Mouse (Mus musculus): Measurements from ENCODE around the gene Bcl2l2. TPM values are rescaled to one million over a fixed set of nuclear protein-coding genes. Genes with fewer than 3 reads are reported as not detected.
A peak's percentile ranks its signal among the peaks of the same experiment; 100 is the strongest.

Gene Bcl2l2
- total and polyA plus RNA-seq, 3 experiments: 12.5 to 18.8 TPM; not detected in 1

GRCm38 (mm10) chr14:54860511-54860910 lies 22.7 kb upstream of the Bcl2l2 start:
- H3K4me1 ChIP-seq (ENCODE audit: control insufficient read depth in 1 of 2, insufficient read depth in 2 of 2, low read length in 2 of 2): peaks cover 6 to 22% of the 10 kb centered on the region in 2 experiments; a peak in 3 of 4 replicates
- peaks cover 0 to 15% of the 10 kb centered on the region in 2 experiments; a peak in 2 of 4 replicates for H3K36me3 ChIP-seq (ENCODE audit: control insufficient read depth in 1 of 2, insufficient read depth in 2 of 2, low read length in 2 of 2)
- no peak overlapping the region for H3K4me3 ChIP-seq (ENCODE audit: control insufficient read depth in 1 of 2, insufficient read depth in 1 of 2, low read depth in 2 of 2, low read length in 2 of 2)
- no peaks in the 10 kb centered on the region for H3K27me3 ChIP-seq (ENCODE audit: control insufficient read depth in 1 of 2, insufficient read depth in 2 of 2, low read length in 2 of 2)
- no peaks in the 10 kb centered on the region; the same call in 1 of the 2 replicates for H3K79me2 ChIP-seq (ENCODE audit: control insufficient read depth, insufficient read depth, low read length, poor library complexity)
- TF ChIP-seq NRF1 (IDR thresholded peaks at IDR 0.05; ENCODE audit: insufficient read depth, low read depth, low read length, poor library complexity, severe bottlenecking) (no peak), TCF12 (IDR thresholded peaks at IDR 0.05; ENCODE audit: low read depth, low read length) (no peak), ZC3H11A (IDR thresholded peaks at IDR 0.05; ENCODE audit: low read depth, low read length) (0 out of 2 replicates have a peak, but pooled peaks have one; percentile 31), ZMIZ1 (IDR thresholded peaks at IDR 0.05; ENCODE audit: low read depth, low read length) (no peak), RAD21 (IDR thresholded peaks at IDR 0.05; ENCODE audit: low read depth, low read length) (peak; percentile 48), UBTF (IDR thresholded peaks at IDR 0.05; ENCODE audit: borderline replicate concordance, insufficient read depth, low read depth, low read length) (no peak), BHLHE40 (IDR thresholded peaks at IDR 0.05; ENCODE audit: borderline replicate concordance, low read depth, low read length) (no peak), SMC3 (IDR thresholded peaks at IDR 0.05; ENCODE audit: low read depth, low read length) (peak; percentile 64), CTCF (IDR thresholded peaks at IDR 0.05 in 2 of 3, conservative IDR thresholded peaks at IDR 0.05 in 1 of 3; ENCODE audit: control insufficient read depth in 1 of 3, insufficient read depth in 1 of 3, low read depth in 2 of 3, low read length in 3 of 3, poor library complexity in 1 of 3, severe bottlenecking in 1 of 3) (peak; percentile 43 to 51 (median 51)), ZKSCAN1 (IDR thresholded peaks at IDR 0.05; ENCODE audit: low read depth, low read length) (no peak), EP300 (IDR thresholded peaks at IDR 0.05; ENCODE audit: low read depth in 1 of 2, low read length in 2 of 2) (no peak), ELF1 (IDR thresholded peaks at IDR 0.05; ENCODE audit: low read depth, low read length) (no peak), ZNF384 (IDR thresholded peaks at IDR 0.05; ENCODE audit: low read depth, low read length) (no peak), POLR2A (IDR thresholded peaks at IDR 0.05; ENCODE audit: control insufficient read depth in 1 of 2, insufficient read depth in 1 of 2, low read depth in 1 of 2, low read length in 2 of 2, poor library complexity in 1 of 2) (no peak), CHD2 (IDR thresholded peaks at IDR 0.05; ENCODE audit: low read length) (no peak), MXI1 (IDR thresholded peaks at IDR 0.05; ENCODE audit: low read depth, low read length) (no peak), MAFK (IDR thresholded peaks at IDR 0.05; ENCODE audit: borderline replicate concordance, low read depth, low read length) (no peak), KAT2A (conservative IDR thresholded peaks at IDR 0.05; ENCODE audit: low read depth, low read length) (no peak)
- no peak overlapping the region for H3K9ac ChIP-seq (ENCODE audit: control insufficient read depth, low read depth, low read length, poor library complexity, severe bottlenecking)
- DNase-seq (ENCODE audit: low read depth, low spot score): peak; percentile 76
- no peak overlapping the region for H3K27ac ChIP-seq (ENCODE audit: control insufficient read depth, low read depth, low read length)
- no peaks in the 10 kb centered on the region for H3K9me3 ChIP-seq (replicated peaks; ENCODE audit: insufficient read depth, low read length)

DNA sequence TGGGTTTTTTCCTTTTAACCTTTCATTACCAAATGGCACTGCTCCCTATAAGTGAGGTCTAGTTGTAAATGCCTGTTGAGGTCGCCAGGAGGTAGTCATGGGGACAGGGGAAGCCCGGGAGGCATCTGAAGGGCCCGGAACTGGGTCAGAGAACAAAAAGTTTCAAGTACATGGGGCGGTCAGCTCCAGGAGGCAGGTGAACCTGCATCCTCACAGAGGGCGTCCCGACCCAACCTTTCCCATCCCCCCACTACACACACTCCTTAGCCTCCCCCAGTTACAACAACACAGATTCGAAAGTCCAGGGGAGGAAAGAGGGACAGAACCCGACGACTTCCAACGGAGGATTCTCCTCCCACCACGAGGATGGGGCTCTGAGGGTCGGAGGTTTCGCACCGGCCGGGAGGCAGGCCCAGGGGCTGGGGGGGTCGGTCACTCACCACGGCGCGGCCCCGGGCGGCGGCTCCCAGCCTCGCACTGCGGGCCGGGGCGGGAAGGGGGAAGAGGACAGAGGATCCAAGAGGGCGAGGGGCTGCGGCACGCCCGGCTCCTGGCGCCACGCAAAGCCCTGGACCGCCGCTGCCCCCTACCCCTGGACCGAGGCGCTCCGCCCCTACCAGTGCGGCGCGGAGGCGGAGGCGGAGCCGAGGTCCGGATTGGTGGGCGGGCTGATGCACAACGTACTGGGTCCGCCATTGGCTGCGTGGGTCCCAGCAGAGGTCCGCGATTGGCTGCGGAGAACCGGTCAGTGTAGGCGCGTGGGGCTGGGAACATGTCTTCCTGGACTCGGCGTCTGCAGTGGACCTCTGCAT lies 19.5 kb upstream of the Bcl2l2 start:
- Histone ChIP-seq H3K9ac (ENCODE audit: control insufficient read depth, low read depth, low read length, poor library complexity, severe bottlenecking) (peak overlapping the region; percentile 77), H3K27ac (ENCODE audit: control insufficient read depth, low read depth, low read length) (peak overlapping the region; percentile 48), H3K4me1 (ENCODE audit: control insufficient read depth in 1 of 2, insufficient read depth in 2 of 2, low read length in 2 of 2) (peaks cover 19 to 27% of the 10 kb centered on the region in 2 experiments), H3K36me3 (ENCODE audit: control insufficient read depth in 1 of 2, insufficient read depth in 2 of 2, low read length in 2 of 2) (peaks cover 0 to 21% of the 10 kb centered on the region in 2 experiments; a peak in 2 of 4 replicates), H3K9me3 (replicated peaks; ENCODE audit: insufficient read depth, low read length) (no peaks in the 10 kb centered on the region), H3K27me3 (ENCODE audit: control insufficient read depth in 1 of 2, insufficient read depth in 2 of 2, low read length in 2 of 2) (no peaks in the 10 kb centered on the region), H3K79me2 (ENCODE audit: control insufficient read depth, insufficient read depth, low read length, poor library complexity) (no peaks in the 10 kb centered on the region; the same call in 1 of the 2 replicates), H3K4me3 (ENCODE audit: control insufficient read depth in 1 of 2, insufficient read depth in 1 of 2, low read depth in 2 of 2, low read length in 2 of 2) (peak overlapping the region; percentile 77 to 96)
- peak; percentile 94 for DNase-seq (ENCODE audit: low read depth, low spot score)
- 0 out of 2 replicates have a peak, but pooled peaks have one; percentile 19 for TF ChIP-seq NRF1 (IDR thresholded peaks at IDR 0.05; ENCODE audit: insufficient read depth, low read depth, low read length, poor library complexity, severe bottlenecking)
- no peak for TF ChIP-seq BHLHE40 (IDR thresholded peaks at IDR 0.05; ENCODE audit: borderline replicate concordance, low read depth, low read length)
- peak; percentile 55; the same call in 1 of the 2 replicates for TF ChIP-seq NELFE (IDR thresholded peaks at IDR 0.05; ENCODE audit: low read depth, low read length)
- 0 out of 2 replicates have a peak, but pooled peaks have one; percentile 33 for TF ChIP-seq USF1 (IDR thresholded peaks at IDR 0.05; ENCODE audit: low read depth, low read length)
- no peak for TF ChIP-seq UBTF (IDR thresholded peaks at IDR 0.05; ENCODE audit: borderline replicate concordance, insufficient read depth, low read depth, low read length)
- peak; percentile 78 to 80 for TF ChIP-seq POLR2A (IDR thresholded peaks at IDR 0.05; ENCODE audit: control insufficient read depth in 1 of 2, insufficient read depth in 1 of 2, low read depth in 1 of 2, low read length in 2 of 2, poor library complexity in 1 of 2)
- TF ChIP-seq HCFC1 (IDR thresholded peaks at IDR 0.05; ENCODE audit: low read depth, low read length): 0 out of 2 replicates have a peak, but pooled peaks have one; percentile 12
